Mouse (Mus musculus): Measurements from ENCODE around the gene Rcor1.

- TF ChIP-seq POLR2A (IDR thresholded peaks at IDR 0.05; ENCODE audit: control insufficient read depth, low read depth, low read length) = no peak
- TF ChIP-seq CTCF (IDR thresholded peaks at IDR 0.05; ENCODE audit: control insufficient read depth, insufficient read depth, insufficient replicate concordance, low read depth, low read length) = no peak
Measured at GRCm38 (mm10) chr12:111097036-111097435, 57.9 kb downstream of the Rcor1 start.

Data from testis, adult 2 months (tissue).